Mouse (Mus musculus): Measurements from ENCODE around the gene Ang2. TPM values are rescaled to one million over a fixed set of nuclear protein-coding genes. Genes with fewer than 3 reads are reported as not detected.
"Not testable (repeated sequence)": the region's sequence is repeated elsewhere in the genome, so short reads cannot be mapped to it uniquely, and the experiment has no call there.

Gene Ang2
- total RNA-seq (2021) = not detected

- no peak for DNase-seq
Observed at GRCm38 (mm10) chr14:51199098-51200023, at the start of gene Ang2. TSS of gene Ang2 (minus strand) at chr14:51199148.

GRCm38 (mm10) chr14:51247736-51248135 is 48.8 kb upstream of the Ang2 start:
- no peak for DNase-seq

GRCm38 (mm10) chr14:51240899-51241298 is 42.0 kb upstream of the Ang2 start:
- DNase-seq = peak; percentile 14 to 30

- DNase-seq = not testable (repeated sequence)
Observed at GRCm38 (mm10) chr14:51237488-51237887, 38.5 kb upstream of the Ang2 start.

- DNase-seq = not testable (repeated sequence)
Observed at GRCm38 (mm10) chr14:51229657-51230056, 30.7 kb upstream of the Ang2 start.

GRCm38 (mm10) chr14:51220075-51220474 is 21.1 kb upstream of the Ang2 start:
- DNase-seq = not testable (repeated sequence)

- DNase-seq = peak in 1 of 2 experiments; percentile 7
Observed at GRCm38 (mm10) chr14:51203115-51203514, 4.2 kb upstream of the Ang2 start, which contains the start of gene Ear14. TSS of gene Ear14 (plus strand) at chr14:51203391.

- no peak for DNase-seq
Observed at GRCm38 (mm10) chr14:51200466-51200865, 1.5 kb upstream of the Ang2 start.

- peak in 1 of 2 experiments; percentile 18 for DNase-seq
Observed at GRCm38 (mm10) chr14:51200054-51200453, 1.1 kb upstream of the Ang2 start.

GRCm38 (mm10) chr14:51195681-51196080 is 3.3 kb downstream of the Ang2 start:
- no peak for DNase-seq

- not testable (repeated sequence) for DNase-seq
Observed at GRCm38 (mm10) chr14:51181051-51181450, 17.9 kb downstream of the Ang2 start.

- DNase-seq = no peak
Observed at GRCm38 (mm10) chr14:51173843-51174242, 25.1 kb downstream of the Ang2 start.

GRCm38 (mm10) chr14:51172947-51173346 is 26.0 kb downstream of the Ang2 start:
- DNase-seq = peak; percentile 12 to 47

- DNase-seq = peak; percentile 10 to 11
Observed at GRCm38 (mm10) chr14:51172095-51172865, 26.7 kb downstream of the Ang2 start.

- DNase-seq = no peak
Observed at GRCm38 (mm10) chr14:51166068-51166467, 32.9 kb downstream of the Ang2 start.

- DNase-seq = no peak
Observed at GRCm38 (mm10) chr14:51165435-51165834, 33.5 kb downstream of the Ang2 start.

GRCm38 (mm10) chr14:51163323-51163722 is 35.6 kb downstream of the Ang2 start:
- DNase-seq = not testable (repeated sequence)

GRCm38 (mm10) chr14:51161976-51162375 is 37.0 kb downstream of the Ang2 start, which contains the start of gene Rnase2b:
TSS of gene Rnase2b (plus strand) at chr14:51162260.
- peak; percentile 41 to 51 for DNase-seq

GRCm38 (mm10) chr14:51157072-51157471 is 41.9 kb downstream of the Ang2 start:
- no peak for DNase-seq

- no peak for DNase-seq
Observed at GRCm38 (mm10) chr14:51156736-51157068, 42.2 kb downstream of the Ang2 start.

GRCm38 (mm10) chr14:51156056-51156735 is 42.8 kb downstream of the Ang2 start:
- DNase-seq = no peak

GRCm38 (mm10) chr14:51152249-51152870 is 46.6 kb downstream of the Ang2 start:
- no peak for DNase-seq
